Mouse (Mus musculus) heart, embryonic 13.5 days (tissue): ENCODE measurements at regions not wholly inside any gene's neighbourhood (a gene's known extent, or its start where the extent isn't known, plus 50 kb on each side); places are given as distances from the start of the nearest gene placed in this dataset.
A peak's percentile ranks its signal among the peaks of the same experiment; 100 is the strongest.

Experiments used
- ATAC-seq: fragments of 200-750 bp; cut with Nextera tagmentation; 2 replicates; pipeline ENCODE4 v1.8.0; 2017; ENCODE audit warnings: moderate TSS enrichment; ENCODE audit not compliant: insufficient number of reproducible peaks, low FRiP score, low TSS enrichment; ENCODE audit errors: extremely low read depth
- H3K27ac ChIP-seq: fragments of 300-500 bp; sonication (generic); replicated peaks from 2 replicates; pipeline ENCODE4 v1.5.1; 2015; ENCODE audit warnings: moderate library complexity, mild to moderate bottlenecking, inconsistent platforms
- H3K27me3 ChIP-seq: fragments of 300-500 bp; sonication (generic); replicated peaks from 2 replicates; pipeline ENCODE4 v1.6.1; 2015; ENCODE audit warnings: mild to moderate bottlenecking, inconsistent platforms
- H3K36me3 ChIP-seq: fragments of 300-500 bp; sonication (generic); 2 replicates; pipeline ENCODE4 v1.6.1; 2015; ENCODE audit warnings: mild to moderate bottlenecking, inconsistent platforms
- H3K4me1 ChIP-seq: fragments of 300-500 bp; sonication (generic); 2 replicates; pipeline ENCODE4 v1.6.1; 2015; ENCODE audit warnings: inconsistent platforms
- H3K4me2 ChIP-seq: fragments of 300-500 bp; sonication (generic); 2 replicates; pipeline ENCODE4 v1.6.1; 2015; ENCODE audit warnings: inconsistent platforms, mild to moderate bottlenecking, moderate library complexity
- H3K4me3 ChIP-seq: fragments of 300-500 bp; sonication (generic); 2 replicates; pipeline ENCODE4 v1.5.1; 2015; ENCODE audit warnings: moderate library complexity, mild to moderate bottlenecking, inconsistent platforms
- H3K9ac ChIP-seq: fragments of 300-500 bp; sonication (generic); 2 replicates; pipeline ENCODE4 v1.6.1; 2015; ENCODE audit warnings: inconsistent platforms, mild to moderate bottlenecking, moderate library complexity
- H3K9me3 ChIP-seq: fragments of 300-500 bp; sonication (generic); 2 replicates; pipeline ENCODE4 v1.6.1; 2016; ENCODE audit warnings: inconsistent platforms
- WGBS: fragments of 180-500 bp; shearing (Covaris S2); methylation state at CpG from one replicate; pipeline ENCODE4 v1.1.7; 2015; ENCODE audit warnings: mixed read lengths; 5-methylcytosine and 5-hydroxymethylcytosine counted together

- 0 out of 2 replicates have a peak overlapping the region, but pooled peaks have one; percentile 8 for H3K4me3 ChIP-seq
- WGBS = 7% methylated on average over 19 of the region's 19 CpGs
- no peak for ATAC-seq
Measured at GRCm38 (mm10) chr5:37895441-37896336, 71.3 kb upstream of the Msx1 start.

GRCm38 (mm10) chr5:37893639-37894550 lies 69.5 kb upstream of the Msx1 start:
- 0 out of 2 replicates have a peak, but pooled peaks have one; percentile 29 for ATAC-seq
- no peaks in the 10 kb centered on the region for H3K36me3 ChIP-seq
- H3K4me1 ChIP-seq = peaks cover 27% of the 10 kb centered on the region
- H3K4me2 ChIP-seq = peak overlapping the region; percentile 71
- peaks cover 93% of the 10 kb centered on the region for H3K27me3 ChIP-seq
- H3K27ac ChIP-seq = no peak overlapping the region
- no peaks in the 10 kb centered on the region for H3K9me3 ChIP-seq
- H3K9ac ChIP-seq = peak overlapping the region; percentile 48; the same call in 1 of the 2 replicates
- WGBS = 3% methylated on average over 36 of the region's 36 CpGs
- H3K4me3 ChIP-seq = peak overlapping the region; percentile 45

More at GRCm38 (mm10) chr5:37895441-37896336, 71.3 kb upstream of the Msx1 start:
- Histone ChIP-seq H3K36me3 (no peaks in the 10 kb centered on the region), H3K9ac (no peak overlapping the region), H3K27ac (no peak overlapping the region), H3K4me2 (peak overlapping the region; percentile 33; the same call in 1 of the 2 replicates), H3K4me1 (peaks cover 27% of the 10 kb centered on the region), H3K27me3 (peaks cover 94% of the 10 kb centered on the region), H3K9me3 (no peaks in the 10 kb centered on the region)

GRCm38 (mm10) chr5:37890641-37891040 lies 66.3 kb upstream of the Msx1 start:
- H3K36me3 ChIP-seq = no peaks in the 10 kb centered on the region
- no peak overlapping the region for H3K9ac ChIP-seq
- ATAC-seq = no peak
- no peak overlapping the region for H3K4me2 ChIP-seq
- peaks cover 22% of the 10 kb centered on the region for H3K4me1 ChIP-seq
- no peak overlapping the region for H3K27ac ChIP-seq
- WGBS = 48% methylated on average over 11 of the region's 11 CpGs
- no peaks in the 10 kb centered on the region for H3K9me3 ChIP-seq
- peaks cover 84% of the 10 kb centered on the region for H3K27me3 ChIP-seq
- H3K4me3 ChIP-seq = no peak overlapping the region

- Histone ChIP-seq H3K4me2 (no peak overlapping the region), H3K4me3 (no peak overlapping the region), H3K27me3 (no peaks in the 10 kb centered on the region; the same call in 1 of the 2 replicates), H3K36me3 (no peaks in the 10 kb centered on the region), H3K27ac (no peak overlapping the region), H3K9ac (no peak overlapping the region), H3K4me1 (0 out of 2 replicates have a peak, but pooled peaks cover 2% of the 10 kb centered on the region), H3K9me3 (no peaks in the 10 kb centered on the region)
- WGBS = 59% methylated on average over 2 of the region's 2 CpGs
- ATAC-seq = no peak
Measured at GRCm38 (mm10) chr5:37879668-37880380, 55.4 kb upstream of the Msx1 start.

- H3K4me3 ChIP-seq = no peak overlapping the region
- H3K9me3 ChIP-seq = no peaks in the 10 kb centered on the region
- H3K4me1 ChIP-seq = no peaks in the 10 kb centered on the region
- no peak overlapping the region for H3K4me2 ChIP-seq
- no peaks in the 10 kb centered on the region for H3K36me3 ChIP-seq
- ATAC-seq = no peak
- no peak overlapping the region for H3K27ac ChIP-seq
- 50% methylated on average over 4 of the region's 4 CpGs for WGBS
- no peak overlapping the region for H3K9ac ChIP-seq
- 0 out of 2 replicates have a peak, but pooled peaks cover 4% of the 10 kb centered on the region for H3K27me3 ChIP-seq
Measured at GRCm38 (mm10) chr5:37876240-37876639, 51.9 kb upstream of the Msx1 start.

- H3K36me3 ChIP-seq = no peaks in the 10 kb centered on the region
- H3K27me3 ChIP-seq = 0 out of 2 replicates have a peak, but pooled peaks cover 4% of the 10 kb centered on the region
- no peak overlapping the region for H3K4me3 ChIP-seq
- no peak overlapping the region for H3K4me2 ChIP-seq
- H3K4me1 ChIP-seq = no peaks in the 10 kb centered on the region
- WGBS = 78% methylated on average over 13 of the region's 13 CpGs
- no peaks in the 10 kb centered on the region for H3K9me3 ChIP-seq
- no peak for ATAC-seq
- no peak overlapping the region for H3K27ac ChIP-seq
- no peak overlapping the region for H3K9ac ChIP-seq
Measured at GRCm38 (mm10) chr5:37875452-37875851, 51.1 kb upstream of the Msx1 start.

- Histone ChIP-seq H3K4me2 (no peak overlapping the region), H3K36me3 (no peaks in the 10 kb centered on the region), H3K27ac (no peak overlapping the region), H3K4me1 (no peaks in the 10 kb centered on the region), H3K4me3 (no peak overlapping the region), H3K9ac (no peak overlapping the region), H3K9me3 (no peaks in the 10 kb centered on the region), H3K27me3 (0 out of 2 replicates have a peak, but pooled peaks cover 4% of the 10 kb centered on the region)
- ATAC-seq = no peak
- 57% methylated on average over 6 of the region's 6 CpGs for WGBS
Measured at GRCm38 (mm10) chr5:37874784-37875281, 50.5 kb upstream of the Msx1 start.
